Mouse (Mus musculus) retina, postnatal 7 days (tissue): ENCODE data around the gene Alkbh2.

ENCODE experiments used
- DNase-seq: peaks from one replicate; pipeline ENCODE4 v3.0.0-alpha.2; 2012; ENCODE audit warnings: low read depth, low spot score

Alkbh2 gene

DNA sequence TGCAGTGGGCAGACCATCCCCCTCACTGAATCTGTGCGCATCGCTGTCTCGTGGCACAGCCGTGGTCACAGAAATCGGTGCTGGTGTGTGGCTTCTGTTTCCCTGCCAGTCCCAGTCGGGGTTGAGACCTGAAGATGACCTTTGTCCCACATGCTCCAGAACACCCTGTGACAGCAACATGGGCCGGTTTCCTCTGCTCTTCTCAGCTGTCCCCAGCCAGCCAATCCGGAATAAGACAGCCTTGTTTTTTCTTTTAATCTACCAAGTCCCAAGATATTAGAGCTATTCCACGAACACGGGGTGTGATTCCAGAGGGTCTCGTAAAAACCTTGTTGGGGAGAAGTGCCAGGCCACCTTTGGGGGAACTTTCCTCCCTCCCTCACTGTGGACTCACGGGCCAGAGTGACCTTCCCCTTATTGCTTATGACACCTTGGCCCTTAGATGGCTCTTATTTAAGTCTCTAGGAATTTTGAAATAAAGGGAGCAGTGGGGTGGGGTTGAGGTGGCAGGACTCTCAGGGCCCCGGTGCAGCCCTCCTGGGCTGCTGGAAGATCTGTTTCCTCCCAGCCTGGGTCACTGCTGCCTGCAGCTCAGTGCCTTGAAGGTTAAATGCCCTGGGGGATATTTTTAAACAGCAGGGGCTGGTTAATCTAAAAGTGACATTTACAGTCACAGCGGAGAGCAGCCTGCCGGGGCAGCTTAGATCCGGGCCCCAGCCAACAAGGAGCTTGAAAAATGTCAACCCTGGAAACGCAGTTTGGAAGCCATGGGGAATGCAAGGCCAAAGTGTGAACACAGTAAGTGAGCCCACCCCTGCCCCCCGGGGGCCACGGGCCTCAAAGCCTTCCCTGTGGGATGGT, 18.2 kb upstream of the Alkbh2 start, which contains the start of gene Acacb:
Acacb (plus strand) TSS at position 508 of the 861 bp plus-strand sequence.
- DNase-seq = no peak

DNA sequence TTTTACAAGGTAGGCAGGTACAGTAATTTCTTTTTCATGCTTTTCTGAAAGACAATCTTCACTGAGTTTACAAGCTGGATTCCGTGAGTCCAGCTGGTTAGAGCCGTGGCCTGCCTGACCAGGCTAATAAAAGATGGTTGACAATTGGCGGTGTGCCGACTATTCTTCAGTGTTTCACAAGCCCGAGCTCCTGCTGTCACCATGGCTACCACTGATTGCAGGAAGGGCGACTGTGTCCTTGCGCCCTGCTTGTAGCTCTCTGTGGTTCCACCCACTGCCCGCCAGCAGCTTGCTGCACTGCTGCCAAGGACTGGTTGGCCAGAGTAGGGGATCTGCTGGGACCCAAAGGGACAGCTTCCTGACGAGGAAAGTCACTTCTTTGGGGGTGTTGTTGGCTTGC, 11.2 kb upstream of the Alkbh2 start:
- peak; percentile 67 for DNase-seq

DNA sequence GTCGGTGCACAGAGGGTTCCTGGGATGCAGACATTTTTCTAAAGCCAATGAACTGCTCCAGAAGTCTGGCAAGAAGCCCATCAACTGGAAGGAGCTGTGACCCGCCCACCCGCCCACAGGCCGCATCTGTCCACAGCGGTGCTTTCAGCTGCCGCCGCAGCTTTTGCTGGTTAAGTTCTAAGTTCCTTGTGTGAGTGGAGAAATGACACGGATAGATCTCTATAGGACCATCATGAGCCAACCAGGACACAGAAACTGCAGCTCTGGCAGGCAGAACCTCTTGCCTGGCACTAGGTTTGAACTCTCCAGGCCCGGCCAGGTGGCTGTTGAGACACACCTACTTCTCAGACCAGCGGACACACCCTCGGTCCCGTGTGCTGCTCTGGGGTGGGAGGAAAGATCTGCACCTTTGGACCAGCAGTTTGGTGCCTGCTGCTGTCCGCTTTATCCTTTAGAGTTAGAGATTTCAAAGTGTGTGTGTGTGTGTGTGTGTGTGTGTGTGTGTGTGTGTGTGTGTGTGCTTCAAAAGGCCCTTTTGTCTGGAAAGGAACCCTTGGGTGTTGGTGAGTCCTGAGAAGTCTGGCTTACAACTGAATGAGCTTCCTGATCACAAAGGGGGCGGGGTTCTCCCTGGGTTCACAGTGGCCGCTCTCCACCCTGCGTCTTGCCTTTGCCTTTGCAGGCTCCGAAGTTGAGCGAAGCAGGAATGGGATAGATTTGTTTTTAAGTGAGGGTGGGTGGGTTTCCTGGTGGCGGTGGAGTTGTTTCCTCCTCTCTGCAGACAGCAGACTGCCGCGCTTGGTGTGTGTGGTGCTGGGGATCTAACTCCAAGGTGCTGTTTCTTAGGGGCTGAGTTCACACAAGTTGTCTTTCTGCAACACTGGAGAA, 10.5 kb upstream of the Alkbh2 start:
- DNase-seq = no peak

DNA sequence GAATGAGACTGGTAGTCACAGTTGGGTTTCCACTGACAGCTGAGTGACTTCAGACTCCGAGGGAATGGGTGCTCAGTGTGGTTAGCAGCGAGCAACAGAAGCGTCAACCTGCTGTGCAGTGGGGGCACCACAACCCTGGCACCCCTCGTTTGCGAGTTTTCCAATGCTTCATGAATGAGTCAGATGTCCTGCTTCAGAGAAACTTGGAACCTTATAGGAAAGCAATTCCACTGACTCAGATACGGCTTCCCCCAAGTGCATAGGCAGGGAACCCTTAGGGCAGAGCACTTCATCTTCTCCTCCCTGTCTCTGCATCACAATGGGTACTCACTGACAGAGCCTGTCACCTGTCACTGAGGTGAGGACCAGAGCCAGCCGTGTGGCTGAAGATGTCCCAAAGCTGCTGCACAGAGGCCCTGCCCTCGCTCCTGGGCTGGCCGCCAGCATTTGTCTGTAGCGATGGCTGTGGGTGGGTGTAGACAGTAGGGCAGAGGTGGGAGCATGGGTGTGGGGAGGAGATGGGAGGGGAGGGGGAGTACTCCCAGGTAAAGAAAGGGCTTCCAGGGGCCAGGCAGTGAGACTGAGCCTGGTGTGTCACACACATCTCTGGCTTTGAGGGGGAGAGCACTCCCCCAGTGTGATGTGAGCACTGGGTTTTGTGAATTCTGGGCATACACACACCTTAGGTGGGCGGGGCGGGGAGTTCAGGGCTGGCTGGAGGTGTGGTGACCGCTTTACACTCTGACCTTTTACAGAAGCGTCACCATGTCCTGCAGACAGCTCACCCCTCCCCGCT, 9.7 kb upstream of the Alkbh2 start:
- DNase-seq = no peak

DNA sequence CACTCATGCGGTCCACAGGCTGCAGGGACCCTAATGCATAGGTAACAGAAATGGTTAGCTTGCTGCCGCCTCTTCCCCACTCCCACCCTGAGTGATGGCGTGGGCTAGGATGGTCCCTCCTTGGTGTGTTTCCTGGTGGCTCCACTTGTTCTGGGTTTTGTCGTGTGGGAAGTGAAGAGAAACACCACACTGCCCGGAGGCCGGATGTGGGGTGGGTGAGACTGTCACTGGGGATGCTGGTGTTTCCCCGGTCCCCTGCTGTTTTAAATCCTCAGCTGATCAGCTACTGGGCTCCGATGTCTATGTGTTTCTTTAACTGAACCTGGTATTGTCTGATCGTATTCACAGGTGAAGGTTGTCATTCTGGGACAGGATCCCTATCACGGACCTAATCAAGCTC, 7.5 kb upstream of the Alkbh2 start:
- no peak for DNase-seq

DNA sequence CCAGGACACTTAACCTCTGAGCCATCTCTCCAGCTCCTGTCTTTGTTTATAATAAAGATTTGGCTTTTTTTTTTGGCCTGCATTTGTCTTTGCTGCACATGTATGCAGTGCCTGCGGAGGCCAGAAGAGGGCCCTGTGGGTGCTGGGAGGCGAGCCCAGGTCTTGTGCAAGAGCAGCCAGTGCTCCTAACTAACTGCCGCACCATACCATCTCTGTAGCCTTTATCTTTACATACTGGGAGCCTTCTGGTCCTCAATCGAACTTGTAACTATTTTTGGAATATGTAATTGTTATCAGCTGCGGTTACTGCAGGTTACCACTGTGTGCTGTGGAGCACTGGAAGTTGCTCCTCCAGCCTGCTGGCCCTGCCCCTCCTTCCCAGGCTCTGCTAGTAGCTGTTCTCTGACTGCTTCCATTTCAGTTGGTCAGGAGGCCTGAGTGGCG, 6.1 kb upstream of the Alkbh2 start:
- DNase-seq = no peak

DNA sequence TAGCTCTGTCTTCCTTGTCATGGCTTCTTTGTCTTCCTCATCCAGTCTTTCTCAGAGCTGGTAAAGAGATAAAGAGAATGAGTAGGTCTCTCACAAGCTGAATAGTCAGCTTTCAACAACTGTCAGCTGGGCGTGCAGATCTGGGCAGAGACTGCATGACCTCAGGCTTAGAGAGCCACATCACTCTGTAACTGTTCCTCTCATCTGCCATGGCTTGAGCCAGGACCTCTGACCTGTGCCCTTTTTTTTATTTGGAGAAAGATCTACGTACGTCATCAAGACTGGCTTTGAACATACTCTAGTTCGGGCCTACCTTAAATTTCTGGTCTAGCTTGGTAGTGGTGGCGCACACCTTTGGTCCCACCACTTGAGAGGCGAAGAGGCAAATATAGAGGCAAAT, 4.8 kb upstream of the Alkbh2 start:
- no peak for DNase-seq

DNA sequence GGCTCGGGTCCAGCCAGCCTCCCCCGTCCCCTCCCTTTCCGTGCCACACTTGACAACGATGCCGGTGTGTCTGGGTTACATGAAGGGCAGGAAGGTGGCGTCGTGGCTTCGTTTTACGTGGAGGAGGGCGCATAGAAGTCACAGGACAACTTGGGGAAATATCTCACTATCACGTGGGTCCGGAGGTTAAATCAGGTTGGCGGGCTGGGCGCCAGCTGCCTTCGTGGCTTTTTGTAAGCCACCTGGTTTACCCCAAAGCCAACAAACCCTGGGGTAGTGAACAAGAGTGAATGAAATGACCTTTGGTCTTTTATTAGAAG, 3.5 kb upstream of the Alkbh2 start:
- no peak for DNase-seq

DNA sequence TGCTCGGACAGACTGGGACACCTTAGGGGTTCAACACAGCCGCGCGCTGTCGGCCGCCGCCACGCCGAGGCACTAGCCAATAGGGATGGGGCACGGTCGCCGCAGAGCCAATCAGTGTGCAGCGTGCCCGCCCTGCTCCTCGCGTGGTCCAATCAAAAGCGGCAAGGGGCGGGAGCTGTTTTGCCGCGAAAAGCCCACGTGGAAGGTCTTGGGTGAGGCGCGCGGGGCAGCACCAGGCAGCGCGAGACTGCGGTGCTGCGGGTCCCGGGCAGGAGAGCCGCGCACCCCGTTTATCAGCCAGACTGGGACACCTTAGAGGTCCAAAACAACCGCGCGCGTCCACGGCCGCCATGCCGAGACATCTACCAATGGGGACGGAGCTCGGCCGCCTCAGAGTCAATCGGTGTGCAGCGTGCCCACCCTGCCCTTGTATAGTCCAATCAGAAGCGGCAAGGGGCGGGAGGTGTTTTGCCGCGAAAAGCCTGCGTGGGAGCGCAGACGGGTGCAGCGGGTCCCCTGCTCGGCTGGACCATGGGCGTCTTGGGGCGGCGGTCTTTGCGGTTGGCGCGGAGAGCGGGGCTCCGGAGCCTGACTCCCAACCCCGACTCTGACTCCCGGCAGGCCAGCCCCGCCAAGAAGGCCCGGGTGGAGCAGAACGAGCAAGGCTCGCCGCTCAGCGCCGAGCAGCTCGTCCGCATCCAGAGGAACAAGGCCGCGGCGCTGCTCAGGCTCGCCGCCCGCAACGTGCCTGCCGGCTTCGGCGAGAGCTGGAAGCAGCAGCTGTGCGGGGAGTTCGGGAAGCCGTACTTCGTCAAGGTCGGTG, 2.9 kb upstream of the Alkbh2 start:
- peak; percentile 83 for DNase-seq

DNA sequence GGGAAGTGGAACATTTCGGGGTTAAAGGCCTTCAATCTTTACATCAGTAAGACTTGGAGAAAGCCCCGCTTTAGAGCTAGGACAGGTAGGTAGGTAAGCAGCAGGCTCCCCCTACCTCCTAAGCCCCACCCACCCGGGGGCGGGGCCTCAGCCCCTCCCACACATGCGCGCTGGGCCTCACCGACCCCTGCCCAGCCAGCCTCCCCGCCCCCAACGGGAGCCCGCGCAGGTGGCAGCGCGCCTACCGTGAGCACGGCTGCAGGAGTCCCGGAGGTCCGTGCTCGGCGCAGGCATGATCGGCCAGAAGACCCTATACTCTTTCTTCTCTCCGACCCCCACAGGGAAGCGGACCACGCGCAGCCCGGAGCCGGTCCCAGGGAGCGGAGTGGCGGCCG, 2.2 kb upstream of the Alkbh2 start, which contains the start of gene Ung:
Ung (plus strand) TSS at position 176 of the 395 bp plus-strand sequence.
- no peak for DNase-seq

DNA sequence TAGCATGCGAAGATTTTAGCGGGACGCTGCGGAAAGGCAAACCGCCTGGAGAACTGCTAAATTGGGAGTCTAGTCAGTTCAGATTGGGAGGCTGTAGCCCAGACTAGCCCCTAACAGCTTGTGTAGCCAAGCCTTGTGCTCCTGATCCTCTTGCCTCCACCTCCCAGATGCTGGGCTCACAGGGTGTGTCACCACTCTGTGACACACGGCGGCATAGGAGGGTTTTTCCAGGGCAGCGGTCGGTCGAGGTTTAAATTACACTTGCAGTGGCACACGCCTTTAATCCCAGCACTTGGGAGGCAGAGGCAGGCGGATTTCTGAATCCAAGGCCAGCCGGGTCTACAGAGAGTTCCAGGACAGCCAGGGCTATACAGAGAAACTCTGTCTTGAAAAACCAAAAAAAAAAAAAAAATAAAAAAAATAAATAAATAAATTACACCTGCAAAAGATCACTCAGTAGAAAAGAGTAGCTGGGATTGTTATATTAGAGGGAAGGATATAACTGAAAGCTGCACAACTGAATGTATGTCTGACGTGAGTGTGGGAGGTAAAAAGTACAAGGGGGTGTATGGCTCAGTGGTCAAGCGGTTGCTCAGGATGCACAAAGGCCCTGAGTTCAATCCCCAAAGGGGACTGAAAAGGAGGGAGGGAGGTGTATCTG, 1.7 kb upstream of the Alkbh2 start:
- no peak for DNase-seq

DNA sequence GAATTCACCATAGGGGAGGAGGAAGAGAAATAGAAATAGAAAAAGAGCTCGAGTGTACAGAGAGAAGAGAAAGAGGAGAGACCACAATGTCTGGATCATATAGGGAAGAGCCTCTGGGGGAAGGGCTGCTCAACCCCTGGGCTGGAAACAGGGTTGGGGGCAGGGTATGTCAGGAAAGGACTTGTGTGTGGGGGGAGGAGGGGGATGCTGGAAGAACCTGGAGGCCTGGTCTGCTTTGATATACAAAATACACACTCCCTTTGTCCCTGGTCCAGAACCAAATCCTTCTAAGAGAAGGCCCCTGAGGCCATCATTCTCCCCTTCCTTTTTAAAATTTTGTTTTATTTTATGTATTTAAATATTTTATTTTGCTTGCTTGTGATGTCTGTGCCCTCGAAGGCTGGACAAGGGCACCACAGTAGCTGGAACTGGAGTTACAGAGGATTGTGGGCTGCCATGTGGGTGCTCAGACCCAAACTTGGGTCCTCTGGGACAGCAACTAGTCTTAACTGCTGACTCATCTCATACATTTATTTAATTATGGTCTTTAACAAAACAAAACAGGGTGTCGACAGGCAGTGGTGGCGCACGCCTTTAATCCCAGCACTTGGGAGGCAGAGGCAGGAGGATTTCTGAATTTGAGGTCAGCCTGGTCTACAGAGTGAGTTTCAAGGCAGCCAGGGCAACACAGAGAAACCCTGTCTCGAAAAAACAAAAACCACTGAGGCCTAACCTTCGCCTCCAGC, 1.3 kb downstream of the Alkbh2 start:
- no peak for DNase-seq

DNA sequence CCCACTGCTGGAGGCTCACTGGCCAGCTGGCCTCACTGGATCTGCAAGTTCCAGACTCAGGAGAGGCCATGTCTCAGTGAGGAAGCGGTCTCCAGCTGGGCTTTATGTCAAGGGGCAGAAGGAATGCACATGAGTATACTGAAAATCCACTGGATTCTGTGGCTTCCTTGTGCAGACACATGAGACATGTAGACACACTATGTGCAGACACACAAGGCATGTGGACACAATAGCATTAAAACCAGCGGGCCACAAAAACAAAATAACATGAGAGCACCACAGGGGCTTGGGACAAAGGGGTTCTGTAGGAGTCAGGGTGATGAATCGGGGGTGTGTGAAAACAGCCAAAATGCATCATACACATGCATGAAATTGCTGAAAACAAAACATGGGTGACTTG, 2.0 kb downstream of the Alkbh2 start:
- DNase-seq = no peak

DNA sequence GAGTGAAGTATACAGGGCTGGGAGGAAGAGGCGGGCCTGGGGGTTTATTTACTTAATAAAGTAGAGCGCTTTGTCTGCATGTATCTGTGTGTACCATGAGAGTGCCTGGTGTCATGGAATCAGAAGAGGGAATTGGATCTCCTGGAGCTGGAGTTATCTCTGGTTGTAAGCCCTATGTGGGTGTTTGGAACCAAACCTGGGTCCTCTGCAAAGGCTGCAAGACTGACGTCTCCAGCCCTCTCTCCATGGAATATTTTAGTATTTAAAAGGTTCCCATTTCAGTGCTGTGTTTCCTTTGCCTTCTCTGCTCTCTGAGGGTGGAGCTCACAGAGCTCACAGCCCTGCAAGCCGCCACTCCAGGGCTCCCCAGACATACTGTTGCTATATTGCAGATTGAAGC, 8.2 kb downstream of the Alkbh2 start:
- DNase-seq = no peak

DNA sequence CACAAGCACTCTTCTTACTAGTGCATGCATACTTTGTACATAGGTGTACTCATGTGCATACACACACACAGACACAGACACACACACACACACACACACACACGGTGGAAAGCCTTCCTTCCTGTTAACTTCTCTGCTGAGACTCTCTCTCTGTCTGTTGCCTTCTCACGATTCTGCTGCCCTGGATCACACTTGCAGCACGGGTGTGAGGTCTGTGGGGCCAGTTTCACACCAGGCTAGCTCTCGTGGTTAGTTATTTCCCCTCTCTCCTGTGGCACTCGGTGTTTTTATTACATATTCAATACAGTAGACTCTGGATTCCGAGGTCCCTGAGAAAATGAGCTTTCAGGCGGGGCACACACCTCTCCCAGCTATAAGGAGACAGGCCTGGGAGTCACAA, 11.4 kb downstream of the Alkbh2 start:
- no peak for DNase-seq

DNA sequence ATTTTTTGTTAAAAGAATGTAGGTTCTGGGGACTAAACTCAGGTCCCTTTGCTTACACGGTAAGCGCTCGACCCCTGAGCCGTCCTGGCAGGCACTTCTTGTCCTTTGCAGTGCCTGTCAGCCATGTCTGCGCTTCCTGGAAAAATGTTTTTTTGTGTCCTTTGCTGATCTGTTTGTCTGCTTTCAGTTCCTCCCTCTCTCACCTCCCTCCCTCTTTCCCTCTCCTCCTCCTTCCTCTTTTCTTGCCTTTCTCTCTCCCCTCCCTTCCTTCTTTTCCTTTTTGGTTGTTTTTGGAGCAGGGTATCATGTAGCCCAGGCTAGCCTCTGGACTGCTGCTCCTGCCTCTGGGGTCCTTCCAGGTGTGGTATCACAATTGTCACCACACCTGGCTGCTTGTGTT, 13.0 kb downstream of the Alkbh2 start:
- no peak for DNase-seq

DNA sequence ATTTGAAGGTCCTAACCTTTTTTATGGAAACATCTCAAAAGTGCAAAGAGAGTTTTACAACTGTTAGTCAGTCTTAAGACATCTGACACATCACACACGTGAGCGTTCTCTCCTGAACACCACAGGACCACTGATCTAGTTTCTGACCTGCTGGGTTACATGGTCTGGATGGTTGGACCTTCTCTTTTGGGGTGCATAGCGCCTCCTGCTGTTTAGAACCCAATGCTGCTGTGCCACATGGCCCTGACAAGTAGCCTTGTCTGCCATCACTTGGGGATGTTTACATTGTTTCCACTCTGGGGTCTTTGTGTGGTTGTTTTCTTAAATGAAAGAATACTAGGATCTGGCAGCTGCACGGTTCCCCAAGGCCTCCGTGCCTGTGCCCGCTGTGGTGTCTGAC, 14.7 kb downstream of the Alkbh2 start:
- no peak for DNase-seq

DNA sequence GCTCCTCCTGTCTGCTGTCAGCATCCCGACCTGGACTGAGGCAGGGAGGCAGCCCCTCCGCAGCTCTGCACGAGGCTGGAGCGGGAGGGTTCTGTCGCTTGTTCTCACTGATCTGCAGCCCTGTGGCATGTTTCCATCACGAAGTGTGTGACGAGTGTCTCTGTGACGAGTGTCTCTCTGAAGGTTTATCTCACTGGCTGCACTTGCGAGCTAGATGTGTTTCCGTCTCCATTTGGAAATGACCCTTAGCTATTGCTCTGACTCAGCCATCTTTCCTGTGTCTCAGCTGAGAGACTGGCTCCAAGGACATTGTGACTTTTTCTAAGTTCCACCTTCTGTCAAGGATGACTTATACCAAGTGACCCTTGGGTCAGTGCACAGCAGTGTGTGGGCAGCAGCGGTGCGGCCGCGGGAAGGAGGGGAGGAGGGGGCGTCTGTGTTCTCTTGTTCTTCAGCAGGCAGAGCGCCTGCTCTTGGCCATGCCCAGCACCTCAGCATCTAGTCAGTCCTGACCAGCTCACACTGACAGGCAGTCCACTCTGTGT, 21.6 kb downstream of the Alkbh2 start:
- no peak for DNase-seq

DNA sequence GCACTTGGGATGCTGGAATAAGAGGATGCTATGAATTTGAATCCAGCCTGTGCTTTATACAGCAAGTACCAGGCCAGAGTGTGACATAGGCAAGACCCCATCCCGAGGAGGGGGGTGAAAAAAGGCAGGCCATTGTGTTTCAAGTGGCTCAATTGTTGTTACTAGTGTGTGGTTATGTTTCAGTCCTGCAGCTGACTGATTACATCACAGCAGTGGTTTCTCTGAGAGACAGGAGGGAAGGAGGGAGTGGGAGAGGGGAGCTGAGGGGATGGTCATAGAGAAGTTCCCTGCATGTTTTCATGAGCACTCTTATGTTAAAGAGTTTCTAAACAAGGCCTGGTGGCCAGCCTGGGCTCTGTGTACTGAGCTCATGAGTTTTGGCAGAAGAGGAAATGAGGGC, 25.2 kb downstream of the Alkbh2 start:
- no peak for DNase-seq

DNA sequence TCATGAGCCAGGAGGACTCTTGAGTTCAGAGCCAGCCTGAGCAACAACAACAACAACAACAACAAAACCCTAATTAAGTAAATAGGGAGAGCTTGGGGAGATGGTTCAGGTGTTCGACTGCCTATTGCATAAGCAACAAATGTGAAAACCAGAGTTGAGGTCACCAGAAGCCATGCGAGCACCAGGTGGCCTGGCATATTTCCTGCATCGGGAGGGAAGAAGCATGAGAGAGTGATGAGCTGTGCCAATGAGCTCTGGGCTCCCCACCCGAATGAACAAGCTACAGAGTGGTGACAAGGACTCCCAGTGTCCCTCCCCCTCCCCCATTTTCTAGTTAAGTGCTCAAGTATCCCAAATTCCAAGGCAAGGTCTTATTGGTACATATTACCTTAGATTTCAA, 26.1 kb downstream of the Alkbh2 start:
- DNase-seq = no peak
